Mouse (Mus musculus): ENCODE measurements at regions not wholly inside any gene's neighbourhood (a gene's known extent, or its start where the extent isn't known, plus 50 kb on each side); places are given as distances from the start of the nearest gene placed in this dataset.

- DNase-seq (ENCODE audit: inconsistent ontology term) = peak; percentile 30
Observed at GRCm38 (mm10) chr3:15112177-15112838, 219.8 kb downstream of the Gm9733 start.

GRCm38 (mm10) chr3:15118634-15119356 is 213.3 kb downstream of the Gm9733 start:
- no peak for DNase-seq (ENCODE audit: inconsistent ontology term)

GRCm38 (mm10) chr3:15126736-15127135 is 205.4 kb downstream of the Gm9733 start:
- peak; percentile 76 for DNase-seq (ENCODE audit: inconsistent ontology term)

GRCm38 (mm10) chr3:15128370-15128769 is 203.7 kb downstream of the Gm9733 start:
- no peak for DNase-seq (ENCODE audit: inconsistent ontology term)

GRCm38 (mm10) chr3:15128960-15129359 is 203.1 kb downstream of the Gm9733 start:
- DNase-seq (ENCODE audit: inconsistent ontology term) = no peak

GRCm38 (mm10) chr3:15129729-15130369 is 202.3 kb downstream of the Gm9733 start:
- no peak for DNase-seq (ENCODE audit: inconsistent ontology term)

- DNase-seq (ENCODE audit: inconsistent ontology term) = no peak
Observed at GRCm38 (mm10) chr3:15132136-15132535, 200.0 kb downstream of the Gm9733 start.

GRCm38 (mm10) chr3:15139550-15139949 is 192.6 kb downstream of the Gm9733 start:
- no peak for DNase-seq (ENCODE audit: inconsistent ontology term)

- no peak for DNase-seq (ENCODE audit: inconsistent ontology term)
Observed at GRCm38 (mm10) chr3:15153710-15154109, 178.4 kb downstream of the Gm9733 start.

- peak; percentile 92 for DNase-seq (ENCODE audit: inconsistent ontology term)
Observed at GRCm38 (mm10) chr3:15154153-15154552, 177.9 kb downstream of the Gm9733 start.

- peak; percentile 82 for DNase-seq (ENCODE audit: inconsistent ontology term)
Observed at GRCm38 (mm10) chr3:15156681-15157080, 175.4 kb downstream of the Gm9733 start.

GRCm38 (mm10) chr3:15157842-15158241 is 174.3 kb downstream of the Gm9733 start:
- DNase-seq (ENCODE audit: inconsistent ontology term) = no peak

GRCm38 (mm10) chr3:15158926-15159325 is 173.2 kb downstream of the Gm9733 start:
- DNase-seq (ENCODE audit: inconsistent ontology term) = no peak

GRCm38 (mm10) chr3:15159965-15160714 is 172.0 kb downstream of the Gm9733 start:
- DNase-seq (ENCODE audit: inconsistent ontology term) = no peak

GRCm38 (mm10) chr3:15175811-15176210 is 156.3 kb downstream of the Gm9733 start:
- DNase-seq (ENCODE audit: inconsistent ontology term) = no peak

GRCm38 (mm10) chr3:15179079-15179812 is 152.9 kb downstream of the Gm9733 start:
- no peak for DNase-seq (ENCODE audit: inconsistent ontology term)

GRCm38 (mm10) chr3:15181111-15181510 is 151.0 kb downstream of the Gm9733 start:
- no peak for DNase-seq (ENCODE audit: inconsistent ontology term)

- no peak for DNase-seq (ENCODE audit: inconsistent ontology term)
Observed at GRCm38 (mm10) chr3:15186731-15187130, 145.4 kb downstream of the Gm9733 start.

- DNase-seq (ENCODE audit: inconsistent ontology term) = peak; percentile 82
Observed at GRCm38 (mm10) chr3:15194362-15194761, 137.7 kb downstream of the Gm9733 start.

GRCm38 (mm10) chr3:15196101-15196500 is 136.0 kb downstream of the Gm9733 start:
- no peak for DNase-seq (ENCODE audit: inconsistent ontology term)

GRCm38 (mm10) chr3:15198086-15198485 is 134.0 kb downstream of the Gm9733 start:
- no peak for DNase-seq (ENCODE audit: inconsistent ontology term)
